Mouse (Mus musculus) olfactory bulb, adult 2 months (tissue): Measurements from ENCODE around the gene Zmpste24.

Source experiments
- CTCF ChIP-seq: fragments of 200-500 bp; IDR thresholded peaks from 2 replicates; pipeline ENCODE4 v1.5.1; 2012; ENCODE audit warnings: low read depth, mild to moderate bottlenecking, low read length, moderate library complexity; ENCODE audit not compliant: insufficient read depth
- POLR2A ChIP-seq: fragments of 200-500 bp; IDR thresholded peaks from 2 replicates; pipeline ENCODE4 v1.6.1; 2012; ENCODE audit warnings: mild to moderate bottlenecking, low read depth, low read length, moderate library complexity; ENCODE audit not compliant: insufficient read depth

- TF ChIP-seq POLR2A (no peak), CTCF (no peak)
These were observed 55.6 kb downstream of the Zmpste24 start for GRCm38 (mm10) chr4:121042472-121042871.
